Mouse (Mus musculus) limb, embryonic 15.5 days (tissue): ENCODE results near the gene Snx3. TPM values are rescaled to one million over a fixed set of nuclear protein-coding genes. Genes with fewer than 3 reads are reported as not detected.

Experiments
- ATAC-seq: fragments of 200-750 bp; cut with Nextera tagmentation; 2 replicates; pipeline ENCODE4 v1.8.0; 2017; ENCODE audit warnings: low read depth, moderate TSS enrichment; ENCODE audit not compliant: insufficient number of reproducible peaks, low FRiP score, low TSS enrichment
- H3K27ac ChIP-seq: fragments of 300-500 bp; sonication (generic); 2 replicates; pipeline ENCODE4 v1.5.1; 2015; ENCODE audit warnings: moderate library complexity, mild to moderate bottlenecking, inconsistent platforms
- H3K27me3 ChIP-seq: fragments of 300-500 bp; sonication (generic); 2 replicates; pipeline ENCODE4 v1.6.1; 2015; ENCODE audit warnings: inconsistent platforms
- H3K36me3 ChIP-seq: fragments of 300-500 bp; sonication (generic); 2 replicates; pipeline ENCODE4 v1.6.1; 2015; ENCODE audit warnings: inconsistent platforms
- H3K4me1 ChIP-seq: fragments of 300-500 bp; sonication (generic); 2 replicates; pipeline ENCODE4 v1.6.1; 2015; ENCODE audit warnings: inconsistent platforms
- H3K4me2 ChIP-seq: fragments of 300-500 bp; sonication (generic); 2 replicates; pipeline ENCODE4 v1.6.1; 2015; ENCODE audit warnings: mild to moderate bottlenecking, inconsistent platforms
- H3K4me3 ChIP-seq: fragments of 300-500 bp; sonication (generic); 2 replicates; pipeline ENCODE4 v1.5.1; 2015; ENCODE audit warnings: mild to moderate bottlenecking, inconsistent platforms
- H3K9ac ChIP-seq: fragments of 300-500 bp; sonication (generic); 2 replicates; pipeline ENCODE4 v1.6.1; 2015; ENCODE audit warnings: inconsistent platforms
- H3K9me3 ChIP-seq: fragments of 300-500 bp; sonication (generic); 2 replicates; pipeline ENCODE4 v1.6.1; 2016; ENCODE audit warnings: inconsistent platforms
- WGBS: fragments of 180-500 bp; shearing (Covaris S2); methylation state at CpG from one replicate; pipeline ENCODE4 v1.1.7; 2015; 5-methylcytosine and 5-hydroxymethylcytosine counted together
- polyA plus RNA-seq: library from polyadenylated mRNA; unstranded; fragments of >200 nt; fragmentation: Nextera tagmentation; extraction: Ambion mirVana; gene quantifications from 2 replicates; pipeline ENCODE4 v1.2.1, GENCODE M21; 2015

Snx3 gene
- polyA plus RNA-seq, 1 experiment from 2014 or later = 331 TPM

DNA sequence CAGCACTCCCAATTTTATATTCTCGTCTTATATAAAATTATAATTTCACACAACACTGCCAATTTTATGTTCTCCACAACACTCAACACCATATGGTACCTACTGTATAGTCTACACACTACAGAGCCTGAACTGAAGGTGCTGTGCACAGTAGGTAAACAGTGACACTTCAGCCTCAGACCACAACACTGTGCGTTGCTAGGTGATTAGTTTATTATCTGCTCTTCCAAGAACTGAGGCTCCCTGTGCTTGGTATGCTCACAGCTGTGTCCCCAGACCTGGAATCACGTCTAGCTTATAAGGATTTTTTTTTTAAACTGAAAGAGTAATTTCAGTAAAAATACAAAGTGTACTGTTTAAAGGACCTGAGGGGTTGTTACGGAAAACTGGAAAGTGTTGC, 21.1 kb upstream of the Snx3 start:
- no peak overlapping the region for H3K4me3 ChIP-seq
- whole genome bisulfite sequencing = 60% methylated on average over 4 of the region's 4 CpGs
- no peaks in the 10 kb centered on the region for H3K36me3 ChIP-seq
- no peak overlapping the region for H3K4me2 ChIP-seq
- no peak overlapping the region for H3K27ac ChIP-seq
- no peak overlapping the region for H3K9ac ChIP-seq
- peaks cover 5% of the 10 kb centered on the region; the same call in 1 of the 2 replicates for H3K4me1 ChIP-seq
- no peaks in the 10 kb centered on the region for H3K9me3 ChIP-seq
- no peak for ATAC-seq
- no peaks in the 10 kb centered on the region for H3K27me3 ChIP-seq

DNA sequence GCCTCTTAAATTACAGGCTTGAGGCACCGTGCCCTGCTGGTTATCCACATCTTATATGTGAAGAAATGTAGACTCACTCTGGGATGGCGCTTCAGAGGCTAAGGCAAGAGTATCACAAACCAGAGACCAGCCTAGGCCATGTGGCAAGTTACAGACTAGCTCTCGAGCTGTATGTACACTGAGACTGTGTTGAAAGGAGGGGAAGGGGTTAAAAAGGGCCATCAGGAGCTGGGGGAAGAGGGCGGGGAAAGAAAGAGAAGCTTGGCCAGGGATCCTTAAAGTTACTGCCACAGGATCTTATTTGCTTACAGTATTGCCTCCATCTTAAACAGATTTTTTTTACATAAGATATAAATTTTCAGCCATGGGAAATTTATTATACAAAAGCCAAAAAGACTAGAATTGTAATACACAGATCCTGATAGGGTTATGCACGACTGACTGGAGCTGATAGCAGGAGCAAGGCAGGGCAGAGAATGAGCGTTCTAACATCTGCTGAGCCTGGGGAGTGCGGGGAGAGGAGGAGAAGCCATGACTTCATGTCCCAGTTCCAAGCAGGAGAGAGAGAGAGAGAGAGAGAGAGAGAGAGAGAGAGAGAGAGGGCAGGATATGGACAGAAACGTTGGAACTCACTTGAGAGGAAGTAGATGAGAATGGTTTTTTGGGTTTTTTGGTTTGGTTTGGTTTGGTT, 13.1 kb upstream of the Snx3 start:
- H3K9ac ChIP-seq = no peak overlapping the region
- H3K36me3 ChIP-seq = no peaks in the 10 kb centered on the region
- 22% methylated on average over 8 of the region's 8 CpGs for WGBS
- H3K4me1 ChIP-seq = peaks cover 3% of the 10 kb centered on the region; the same call in 1 of the 2 replicates
- H3K27ac ChIP-seq = no peak overlapping the region
- no peak for ATAC-seq
- no peaks in the 10 kb centered on the region for H3K9me3 ChIP-seq
- H3K4me2 ChIP-seq = no peak overlapping the region
- H3K4me3 ChIP-seq = no peak overlapping the region
- H3K27me3 ChIP-seq = no peaks in the 10 kb centered on the region

DNA sequence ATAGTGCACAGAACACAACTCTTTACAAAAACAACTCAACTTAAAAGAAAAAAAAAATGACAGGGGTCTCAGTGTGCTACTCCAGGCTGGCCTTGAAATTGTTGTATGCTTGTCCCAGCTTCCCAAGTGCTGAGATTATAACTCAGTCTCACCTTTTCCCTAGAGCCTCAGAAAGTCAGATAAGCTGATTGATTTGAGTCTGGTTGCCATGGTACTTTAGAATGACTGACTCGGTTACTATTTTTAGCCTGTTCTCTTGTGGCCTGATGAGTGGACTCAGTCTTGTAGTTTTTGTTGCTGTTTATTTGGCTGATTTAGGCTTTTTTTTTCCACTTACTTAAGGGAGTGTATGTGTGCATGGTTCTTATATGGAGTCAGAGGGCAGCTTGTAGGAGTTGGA, 10.7 kb upstream of the Snx3 start:
- WGBS = 67% methylated on average over 1 of the region's 1 CpGs
- Histone ChIP-seq H3K4me2 (no peak overlapping the region), H3K27ac (no peak overlapping the region), H3K27me3 (no peaks in the 10 kb centered on the region), H3K4me1 (peaks cover 3% of the 10 kb centered on the region; the same call in 1 of the 2 replicates), H3K4me3 (no peak overlapping the region), H3K9ac (no peak overlapping the region), H3K36me3 (no peaks in the 10 kb centered on the region), H3K9me3 (no peaks in the 10 kb centered on the region)
- ATAC-seq = no peak

DNA sequence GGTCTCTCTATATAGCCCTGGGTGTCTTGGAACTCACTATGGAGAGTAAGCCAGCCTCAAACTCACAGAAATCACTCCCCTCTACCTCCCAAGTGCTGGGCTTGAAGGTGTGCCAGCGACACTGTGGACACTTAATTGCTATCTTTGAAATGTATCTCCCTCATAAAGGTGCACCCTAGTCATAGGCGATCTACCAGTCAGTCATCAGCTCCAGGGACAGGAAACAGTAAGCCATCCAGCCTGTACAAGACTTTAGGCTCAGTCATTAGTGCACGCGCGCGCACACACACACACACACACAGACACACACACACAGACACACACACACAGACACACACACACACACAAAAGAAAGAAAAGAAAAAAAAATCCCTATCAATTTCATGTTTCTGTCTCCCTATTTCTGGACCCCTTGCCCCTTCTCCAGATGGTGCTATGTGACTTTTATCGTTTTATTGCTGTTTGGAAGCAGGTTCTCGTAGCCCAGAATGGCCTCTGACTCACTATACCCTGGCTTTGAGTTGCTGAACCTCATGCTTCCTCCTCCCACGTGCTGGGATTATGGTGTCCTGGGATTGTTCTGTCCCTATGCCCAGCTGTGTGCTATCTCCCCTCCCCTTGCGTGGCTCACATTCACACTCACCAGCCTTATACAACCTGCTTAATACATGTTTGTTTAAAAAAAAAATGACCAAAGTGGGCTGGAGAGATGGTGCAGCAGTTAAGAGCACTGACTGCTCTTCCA, 9.6 kb upstream of the Snx3 start:
- WGBS = 71% methylated on average over 10 of the region's 10 CpGs
- Histone ChIP-seq H3K4me2 (no peak overlapping the region), H3K9ac (no peak overlapping the region), H3K27ac (no peak overlapping the region), H3K27me3 (no peaks in the 10 kb centered on the region), H3K36me3 (no peaks in the 10 kb centered on the region), H3K9me3 (no peaks in the 10 kb centered on the region), H3K4me1 (peaks cover 3% of the 10 kb centered on the region; the same call in 1 of the 2 replicates), H3K4me3 (no peak overlapping the region)
- ATAC-seq = no peak

DNA sequence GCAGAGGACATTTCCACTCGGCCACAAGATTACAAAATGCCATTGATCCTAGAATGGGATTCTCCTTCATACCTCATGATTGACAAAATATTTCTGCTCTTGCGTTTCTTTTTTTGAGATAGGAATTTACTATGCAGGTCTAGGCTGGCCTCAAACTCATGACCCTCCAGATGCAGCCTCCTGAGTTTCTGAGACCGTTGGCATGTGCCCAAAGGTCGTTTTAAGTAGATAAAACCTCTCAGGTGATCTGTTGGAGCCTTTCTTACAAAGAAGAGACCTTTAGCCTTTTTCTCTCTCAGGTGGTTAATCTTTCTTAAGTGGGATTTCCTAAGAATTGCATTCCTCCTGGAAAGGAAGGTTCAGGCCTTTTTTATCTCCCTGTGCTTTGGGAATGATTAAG, 8.8 kb upstream of the Snx3 start:
- H3K4me3 ChIP-seq = no peak overlapping the region
- H3K27ac ChIP-seq = no peak overlapping the region
- no peak overlapping the region for H3K9ac ChIP-seq
- WGBS = 51% methylated on average over 4 of the region's 4 CpGs
- H3K9me3 ChIP-seq = no peaks in the 10 kb centered on the region
- no peaks in the 10 kb centered on the region for H3K36me3 ChIP-seq
- H3K27me3 ChIP-seq = no peaks in the 10 kb centered on the region
- H3K4me1 ChIP-seq = peaks cover 3% of the 10 kb centered on the region; the same call in 1 of the 2 replicates
- no peak for ATAC-seq
- no peak overlapping the region for H3K4me2 ChIP-seq

DNA sequence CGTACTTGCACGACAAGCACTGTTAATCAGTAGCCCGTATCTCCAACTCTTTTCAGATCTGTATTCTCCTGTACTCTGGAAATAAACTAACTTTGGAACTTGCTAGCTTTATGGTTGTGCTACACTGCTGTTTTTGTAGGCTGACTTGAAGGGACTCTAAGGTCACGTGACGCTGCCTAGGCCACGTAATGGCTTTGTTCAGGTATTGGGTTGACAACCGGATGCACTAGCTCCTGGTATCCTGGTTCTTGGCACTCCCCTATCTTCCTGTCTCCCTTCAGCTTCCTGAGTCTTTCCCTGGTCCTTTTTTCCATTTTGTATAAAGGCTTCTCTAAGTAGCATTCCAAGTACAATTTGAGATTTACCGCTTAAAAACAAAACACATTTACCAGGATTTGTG, 1.2 kb upstream of the Snx3 start:
- no peaks in the 10 kb centered on the region for H3K36me3 ChIP-seq
- no peak overlapping the region for H3K27ac ChIP-seq
- ATAC-seq = no peak
- no peak overlapping the region for H3K4me2 ChIP-seq
- no peaks in the 10 kb centered on the region for H3K9me3 ChIP-seq
- WGBS = 87% methylated on average over 8 of the region's 8 CpGs
- H3K4me3 ChIP-seq = no peak overlapping the region
- no peaks in the 10 kb centered on the region for H3K27me3 ChIP-seq
- H3K4me1 ChIP-seq = 0 out of 2 replicates have a peak, but pooled peaks cover 5% of the 10 kb centered on the region
- H3K9ac ChIP-seq = no peak overlapping the region

DNA sequence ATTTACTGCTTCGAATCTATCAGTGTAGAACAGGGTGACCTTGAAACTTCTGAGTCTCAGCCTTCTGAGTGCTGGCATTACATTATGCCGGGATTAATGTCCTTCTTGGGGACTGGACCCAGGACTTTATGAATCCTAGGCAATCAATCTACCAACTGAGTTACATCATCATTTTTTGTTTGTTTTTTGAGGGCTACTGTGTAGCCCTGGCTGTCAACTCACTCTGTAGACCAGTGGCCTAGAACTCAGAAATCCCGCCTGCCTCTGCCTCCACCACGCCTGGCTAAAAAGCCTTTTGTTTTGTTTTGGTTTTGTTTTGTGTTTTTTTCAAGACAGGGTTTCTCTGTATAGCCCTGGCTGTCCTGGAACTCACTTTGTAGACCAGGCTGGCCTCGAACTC, 669 bp upstream of the Snx3 start:
- H3K27me3 ChIP-seq = no peaks in the 10 kb centered on the region
- H3K4me2 ChIP-seq = peak overlapping the region; percentile 31
- H3K4me3 ChIP-seq = peak overlapping the region; percentile 94
- H3K27ac ChIP-seq = peak overlapping the region; percentile 99
- WGBS = 84% methylated on average over 5 of the region's 5 CpGs
- H3K36me3 ChIP-seq = no peaks in the 10 kb centered on the region
- H3K4me1 ChIP-seq = 0 out of 2 replicates have a peak, but pooled peaks cover 5% of the 10 kb centered on the region
- ATAC-seq = no peak
- no peaks in the 10 kb centered on the region for H3K9me3 ChIP-seq
- no peak overlapping the region for H3K9ac ChIP-seq

DNA sequence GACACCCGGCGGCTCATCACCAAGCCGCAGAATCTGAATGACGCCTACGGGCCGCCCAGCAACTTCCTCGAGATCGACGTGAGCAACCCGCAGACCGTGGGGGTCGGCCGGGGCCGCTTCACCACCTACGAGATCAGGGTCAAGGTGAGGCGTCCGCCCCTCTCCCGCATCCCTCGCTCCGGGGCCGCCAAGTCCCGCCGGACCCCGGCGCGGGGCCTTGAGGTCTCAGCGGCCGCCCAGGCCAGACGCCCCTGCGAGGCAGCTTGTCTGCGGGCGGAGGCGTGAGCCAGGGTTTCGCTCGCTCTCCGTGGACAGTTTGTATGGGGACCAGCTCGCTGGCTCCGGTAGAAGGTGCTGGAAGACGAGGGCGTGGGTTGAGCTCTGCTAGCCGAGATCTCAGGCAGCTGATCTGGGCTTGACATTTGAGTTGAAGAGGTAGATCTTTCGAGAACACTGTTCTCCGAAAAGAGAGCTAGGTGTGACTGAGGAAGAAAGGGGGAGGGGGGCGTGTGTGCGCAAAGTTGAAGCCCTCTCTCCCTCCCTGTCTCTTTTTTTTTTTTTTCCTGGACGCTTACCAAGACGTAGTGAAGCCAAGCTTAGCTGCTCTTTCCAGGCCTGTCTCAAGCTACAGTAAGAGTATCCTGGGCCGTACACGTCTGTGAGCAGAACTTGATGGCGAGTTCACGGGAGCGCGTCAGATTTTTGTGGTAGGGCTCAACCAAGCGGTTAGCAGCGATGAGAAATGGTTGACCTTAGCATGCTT, 700 bp downstream of the Snx3 start:
- peak; percentile 23; the same call in 1 of the 2 replicates for ATAC-seq
- H3K4me3 ChIP-seq = peak overlapping the region; percentile 94
- WGBS = under 1% methylated on average over 54 of the region's 55 CpGs
- peak overlapping the region; percentile 99 for H3K27ac ChIP-seq
- H3K27me3 ChIP-seq = no peaks in the 10 kb centered on the region
- H3K36me3 ChIP-seq = no peaks in the 10 kb centered on the region
- no peaks in the 10 kb centered on the region for H3K9me3 ChIP-seq
- 0 out of 2 replicates have a peak, but pooled peaks cover 5% of the 10 kb centered on the region for H3K4me1 ChIP-seq
- peak overlapping the region; percentile 93 for H3K9ac ChIP-seq
- H3K4me2 ChIP-seq = peak overlapping the region; percentile 69

DNA sequence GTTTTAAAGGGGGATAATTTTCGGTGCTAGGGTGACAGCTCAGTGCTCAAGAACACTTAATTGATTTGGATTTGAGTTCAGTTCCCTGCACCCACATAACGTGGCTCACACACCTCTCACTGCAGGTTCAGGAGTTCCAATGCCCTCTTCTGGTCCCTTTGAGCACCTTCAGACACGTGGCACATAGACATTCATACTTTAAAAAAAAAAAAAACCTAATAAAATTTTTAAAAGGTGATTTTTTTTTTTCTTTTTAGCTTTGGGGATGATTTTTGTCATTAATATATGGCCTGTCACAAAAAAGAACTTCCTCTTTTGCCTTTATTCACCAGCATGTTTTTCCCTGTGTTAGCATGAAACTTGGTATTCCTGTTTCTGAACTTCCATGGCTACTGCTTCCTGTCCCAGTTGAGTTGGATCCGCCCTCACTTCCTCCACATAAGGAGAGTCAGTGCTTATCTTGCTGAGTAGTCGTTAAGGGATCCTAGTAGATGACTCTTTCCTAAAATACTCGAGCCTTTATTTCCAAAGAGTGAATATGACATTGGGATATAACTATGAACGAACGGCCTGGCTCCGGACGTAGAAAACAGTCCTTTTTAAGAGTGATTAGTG, 2.4 kb downstream of the Snx3 start:
- Histone ChIP-seq H3K36me3 (peaks cover 6% of the 10 kb centered on the region; the same call in 1 of the 2 replicates), H3K27me3 (no peaks in the 10 kb centered on the region), H3K4me2 (no peak overlapping the region), H3K4me3 (no peak overlapping the region), H3K27ac (no peak overlapping the region), H3K9me3 (no peaks in the 10 kb centered on the region), H3K9ac (no peak overlapping the region), H3K4me1 (0 out of 2 replicates have a peak, but pooled peaks cover 5% of the 10 kb centered on the region)
- ATAC-seq = no peak
- WGBS = 86% methylated on average over 10 of the region's 10 CpGs

DNA sequence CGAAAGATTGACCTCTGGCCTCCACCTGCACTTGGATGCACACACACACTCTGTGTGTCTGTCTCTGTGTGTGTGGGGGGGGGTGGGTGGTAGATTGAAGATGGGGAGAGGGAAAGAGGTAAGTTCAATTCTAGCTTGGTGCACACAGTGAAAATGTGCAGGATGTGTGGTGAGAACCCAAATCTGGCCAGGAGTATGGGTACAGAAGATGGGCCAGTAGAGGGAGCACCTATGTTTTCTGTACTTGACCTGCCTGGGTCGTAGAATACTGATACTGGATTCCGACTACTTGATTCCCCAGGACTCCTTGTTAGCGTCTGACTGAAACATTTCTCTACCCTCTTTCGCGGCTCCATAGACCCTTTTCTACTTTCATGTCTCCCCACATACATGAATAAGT, 8.3 kb downstream of the Snx3 start:
- 91% methylated on average over 6 of the region's 6 CpGs for WGBS
- H3K27ac ChIP-seq = no peak overlapping the region

DNA sequence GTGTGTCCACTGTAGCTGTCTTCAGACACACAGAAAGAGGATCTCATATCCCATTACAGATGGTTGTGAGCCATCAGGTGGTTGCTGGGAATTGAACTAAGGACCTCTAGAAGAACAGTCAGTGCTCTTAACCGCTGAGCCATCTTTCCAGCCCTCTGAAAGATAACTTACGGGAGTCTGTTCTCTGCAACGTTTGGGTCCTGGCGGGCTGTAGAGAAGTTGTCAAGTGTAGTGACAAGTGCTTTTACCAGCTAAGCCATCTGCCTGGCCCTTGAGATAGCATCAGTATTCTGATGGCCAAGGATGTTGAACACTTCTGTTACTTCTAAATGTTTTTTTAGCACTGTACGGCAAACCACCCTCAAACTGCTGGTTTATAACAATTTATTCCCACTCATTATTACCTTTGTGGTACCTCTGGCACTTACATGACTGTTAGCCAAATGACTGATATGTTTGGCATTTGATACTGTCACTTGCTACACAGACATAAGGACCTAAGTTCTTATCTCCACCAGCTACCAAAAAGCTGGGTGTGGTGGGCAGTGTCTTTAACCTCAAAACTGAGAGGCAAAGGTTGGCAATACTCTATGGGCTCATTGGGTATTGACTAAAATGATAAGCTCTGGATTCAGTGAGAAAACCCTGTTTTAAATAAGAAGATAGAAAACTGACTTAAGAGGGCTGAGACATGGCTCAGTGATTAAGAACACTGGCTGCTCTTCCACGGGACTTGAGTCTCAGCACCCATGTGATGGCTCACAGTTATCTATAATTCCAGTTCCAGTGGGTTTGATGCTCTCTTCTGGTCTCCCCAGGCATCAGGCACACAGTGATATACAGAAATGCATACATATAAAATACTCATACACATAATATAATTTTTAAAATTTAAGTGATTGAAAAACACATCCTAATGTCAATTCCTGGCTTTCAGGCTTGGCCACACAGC, 9.6 kb downstream of the Snx3 start:
- H3K27ac ChIP-seq = no peak overlapping the region
- ATAC-seq = no peak
- H3K36me3 ChIP-seq = peaks cover 6% of the 10 kb centered on the region
- H3K9me3 ChIP-seq = no peaks in the 10 kb centered on the region
- H3K9ac ChIP-seq = no peak overlapping the region
- H3K4me1 ChIP-seq = no peaks in the 10 kb centered on the region
- 94% methylated on average over 6 of the region's 6 CpGs for WGBS
- no peak overlapping the region for H3K4me3 ChIP-seq
- no peaks in the 10 kb centered on the region for H3K27me3 ChIP-seq
- no peak overlapping the region for H3K4me2 ChIP-seq

More for the DNA sequence above, 8.3 kb downstream of the Snx3 start:
- H3K4me3 ChIP-seq = no peak overlapping the region
- H3K36me3 ChIP-seq = peaks cover 6% of the 10 kb centered on the region
- H3K4me2 ChIP-seq = no peak overlapping the region
- H3K27me3 ChIP-seq = no peaks in the 10 kb centered on the region
- H3K4me1 ChIP-seq = no peaks in the 10 kb centered on the region
- no peaks in the 10 kb centered on the region for H3K9me3 ChIP-seq
- ATAC-seq = no peak
- H3K9ac ChIP-seq = no peak overlapping the region
